Mouse (Mus musculus) G1E (cell line): ENCODE data around the gene Eif4a2.
"Not testable (repeated sequence)": the region's sequence is repeated elsewhere in the genome, so short reads cannot be mapped to it uniquely, and the experiment has no call there.

Experiments
- CTCF ChIP-seq: IDR thresholded peaks from 2 replicates; pipeline ENCODE4 v1.5.1; 2012; ENCODE audit warnings: low read depth, low read length, inconsistent platforms, mixed read lengths
- POLR2AphosphoS5 ChIP-seq: IDR thresholded peaks from 2 replicates; pipeline ENCODE4 v1.6.1; 2012; ENCODE audit warnings: low read depth, low read length, inconsistent platforms; ENCODE audit not compliant: insufficient replicate concordance

DNA sequence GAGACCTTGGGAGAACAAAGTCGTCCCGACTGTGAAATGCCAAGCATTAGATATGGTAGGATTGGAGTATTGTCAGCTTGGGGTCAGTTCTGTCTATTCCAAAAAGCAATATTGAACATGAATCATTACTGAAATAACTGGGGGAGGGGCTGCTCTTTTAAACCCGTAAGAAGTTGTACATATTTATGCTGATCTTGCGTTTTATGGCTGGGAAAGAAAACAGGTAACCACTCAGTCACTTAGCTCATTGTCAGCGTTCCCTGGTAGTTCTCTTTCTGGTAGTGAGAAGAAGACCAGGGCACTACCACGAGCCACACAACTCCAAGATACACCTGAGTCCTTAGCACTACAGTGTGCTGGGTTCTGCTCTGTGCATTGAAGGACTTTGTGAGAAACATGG lies 29.7 kb upstream of the Eif4a2 start:
- TF ChIP-seq CTCF, POLR2AphosphoS5: not testable (repeated sequence)
